Mouse (Mus musculus): Measurements from ENCODE around the gene Qrich1. TPM values are rescaled to one million over a fixed set of nuclear protein-coding genes. Genes with fewer than 3 reads are reported as not detected.

The Qrich1 gene
- polyA plus RNA-seq, 1 experiment from 2014 or later: 27.1 TPM

- no peaks in the 10 kb centered on the region for H3K27me3 ChIP-seq (ENCODE audit: insufficient read depth, low read length)
- no peak within 1 kb of the TSS for H3K27ac ChIP-seq (ENCODE audit: low read depth)
- peak within 1 kb of the TSS; percentile 47; the same call in 1 of the 2 replicates for H3K9ac ChIP-seq (replicated peaks)
- no peaks in the 10 kb centered on the region for H3K9me3 ChIP-seq (ENCODE audit: low read length)
- WGBS (ENCODE audit: insufficient replicate concordance): 17% methylated on average over 10 of the region's 10 CpGs
- peak within 1 kb of the TSS; percentile 46 for H3K4me3 ChIP-seq (ENCODE audit: low read depth, low read length)
- H3K4me1 ChIP-seq (ENCODE audit: insufficient read depth): peaks cover 6% of the 10 kb centered on the region; the same call in 1 of the 2 replicates
- no peaks in the 10 kb centered on the region for H3K36me3 ChIP-seq (replicated peaks; ENCODE audit: insufficient read depth, low read length)
- ATAC-seq (peak; percentile 38; the same call in 1 of the 2 replicates), DNase-seq (no peak)
- no peak for TF ChIP-seq CTCF (IDR thresholded peaks at IDR 0.05; ENCODE audit: low read depth)
- TF ChIP-seq EP300 (IDR thresholded peaks at IDR 0.05; ENCODE audit: low read depth): no peak
- peak within 1 kb of the TSS; percentile 68 for H3K4me2 ChIP-seq (ENCODE audit: low read depth, low read length)
Observed at GRCm38 (mm10) chr9:108479721-108480351, 36.8 kb upstream of the Qrich1 start, which contains the start of gene Lamb2. Gene Lamb2 (plus strand): TSS chr9:108479736.

DNA sequence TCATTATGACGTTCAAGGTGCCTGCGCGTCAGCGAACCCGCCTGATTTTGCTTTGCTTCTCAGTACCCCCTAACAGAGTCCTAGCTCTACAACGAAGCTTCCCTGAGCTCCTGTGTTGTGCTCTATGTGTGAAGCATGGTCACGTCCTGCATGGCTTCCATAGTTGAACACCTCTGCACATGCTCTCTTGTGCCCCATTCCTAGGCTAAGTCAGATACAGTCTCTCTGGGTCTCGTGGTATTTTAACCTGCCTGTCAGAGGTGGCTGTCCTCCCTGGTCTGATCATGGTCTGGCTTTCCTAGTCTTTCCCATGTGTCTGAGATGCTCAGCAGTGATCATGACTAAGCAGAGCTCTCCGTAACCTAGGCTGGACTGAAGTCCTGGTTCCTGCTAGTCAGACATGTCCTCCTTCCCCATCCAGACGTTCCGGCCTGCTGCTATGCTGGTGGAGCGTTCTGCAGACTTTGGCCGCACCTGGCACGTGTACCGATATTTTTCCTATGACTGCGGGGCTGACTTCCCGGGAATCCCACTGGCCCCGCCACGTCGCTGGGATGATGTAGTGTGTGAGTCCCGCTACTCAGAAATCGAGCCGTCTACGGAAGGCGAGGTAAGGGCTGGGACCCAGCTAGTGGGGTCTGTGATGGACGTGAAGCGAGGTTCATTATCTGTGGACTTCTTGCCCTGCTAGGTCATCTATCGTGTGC, 35.6 kb upstream of the Qrich1 start:
- Histone ChIP-seq H3K27ac (ENCODE audit: low read depth) (no peak overlapping the region), H3K4me2 (ENCODE audit: low read depth, low read length) (no peak overlapping the region), H3K4me1 (ENCODE audit: insufficient read depth) (peaks cover 6% of the 10 kb centered on the region; the same call in 1 of the 2 replicates), H3K4me3 (ENCODE audit: low read depth, low read length) (no peak overlapping the region), H3K27me3 (ENCODE audit: insufficient read depth, low read length) (no peaks in the 10 kb centered on the region), H3K9me3 (ENCODE audit: low read length) (no peaks in the 10 kb centered on the region), H3K9ac (replicated peaks) (no peak overlapping the region), H3K36me3 (replicated peaks; ENCODE audit: insufficient read depth, low read length) (0 out of 2 replicates have a peak, but pooled peaks cover 3% of the 10 kb centered on the region)
- 91% methylated on average over 28 of the region's 28 CpGs for WGBS (ENCODE audit: insufficient replicate concordance)
- DNase-seq: no peak
- ATAC-seq: no peak
- TF ChIP-seq EP300 (IDR thresholded peaks at IDR 0.05; ENCODE audit: low read depth) (no peak), CTCF (IDR thresholded peaks at IDR 0.05; ENCODE audit: low read depth) (no peak)

GRCm38 (mm10) chr9:108481520-108482210, 34.9 kb upstream of the Qrich1 start:
- 84% methylated on average over 19 of the region's 19 CpGs for WGBS (ENCODE audit: insufficient replicate concordance)
- H3K9me3 ChIP-seq (ENCODE audit: low read length): no peaks in the 10 kb centered on the region

GRCm38 (mm10) chr9:108483051-108483790, 33.4 kb upstream of the Qrich1 start:
- peaks cover 4% of the 10 kb centered on the region; the same call in 1 of the 2 replicates for H3K36me3 ChIP-seq (replicated peaks; ENCODE audit: insufficient read depth, low read length)
- H3K27me3 ChIP-seq (ENCODE audit: insufficient read depth, low read length): no peaks in the 10 kb centered on the region
- TF ChIP-seq CTCF (IDR thresholded peaks at IDR 0.05; ENCODE audit: low read depth) (no peak), EP300 (IDR thresholded peaks at IDR 0.05; ENCODE audit: low read depth) (no peak)
- H3K27ac ChIP-seq (ENCODE audit: low read depth): no peak overlapping the region
- no peak overlapping the region for H3K9ac ChIP-seq (replicated peaks)
- whole genome bisulfite sequencing (ENCODE audit: insufficient replicate concordance): 86% methylated on average over 18 of the region's 18 CpGs
- H3K4me2 ChIP-seq (ENCODE audit: low read depth, low read length): no peak overlapping the region
- no peak for ATAC-seq
- H3K4me1 ChIP-seq (ENCODE audit: insufficient read depth): peaks cover 6% of the 10 kb centered on the region; the same call in 1 of the 2 replicates
- DNase-seq: no peak
- H3K4me3 ChIP-seq (ENCODE audit: low read depth, low read length): no peak overlapping the region
- no peaks in the 10 kb centered on the region for H3K9me3 ChIP-seq (ENCODE audit: low read length)

More at GRCm38 (mm10) chr9:108481520-108482210, 34.9 kb upstream of the Qrich1 start:
- H3K27me3 ChIP-seq (ENCODE audit: insufficient read depth, low read length): no peaks in the 10 kb centered on the region
- no peak overlapping the region for H3K9ac ChIP-seq (replicated peaks)
- H3K4me2 ChIP-seq (ENCODE audit: low read depth, low read length): no peak overlapping the region
- H3K36me3 ChIP-seq (replicated peaks; ENCODE audit: insufficient read depth, low read length): 0 out of 2 replicates have a peak, but pooled peaks cover 4% of the 10 kb centered on the region
- peaks cover 6% of the 10 kb centered on the region; the same call in 1 of the 2 replicates for H3K4me1 ChIP-seq (ENCODE audit: insufficient read depth)
- no peak for ATAC-seq
- TF ChIP-seq CTCF (IDR thresholded peaks at IDR 0.05; ENCODE audit: low read depth) (no peak), EP300 (IDR thresholded peaks at IDR 0.05; ENCODE audit: low read depth) (no peak)
- no peak overlapping the region for H3K27ac ChIP-seq (ENCODE audit: low read depth)
- no peak overlapping the region for H3K4me3 ChIP-seq (ENCODE audit: low read depth, low read length)
- no peak for DNase-seq

GRCm38 (mm10) chr9:108484021-108484420, 32.6 kb upstream of the Qrich1 start:
- H3K27ac ChIP-seq (ENCODE audit: low read depth): no peak overlapping the region
- 86% methylated on average over 15 of the region's 15 CpGs for WGBS (ENCODE audit: insufficient replicate concordance)
- ATAC-seq (no peak), DNase-seq (no peak)
- peaks cover 4% of the 10 kb centered on the region; the same call in 1 of the 2 replicates for H3K36me3 ChIP-seq (replicated peaks; ENCODE audit: insufficient read depth, low read length)
- H3K4me2 ChIP-seq (ENCODE audit: low read depth, low read length): no peak overlapping the region
- H3K4me1 ChIP-seq (ENCODE audit: insufficient read depth): peaks cover 5% of the 10 kb centered on the region; the same call in 1 of the 2 replicates
- no peaks in the 10 kb centered on the region for H3K27me3 ChIP-seq (ENCODE audit: insufficient read depth, low read length)
- no peak overlapping the region for H3K4me3 ChIP-seq (ENCODE audit: low read depth, low read length)
- no peaks in the 10 kb centered on the region for H3K9me3 ChIP-seq (ENCODE audit: low read length)
- no peak overlapping the region for H3K9ac ChIP-seq (replicated peaks)
- TF ChIP-seq EP300 (IDR thresholded peaks at IDR 0.05; ENCODE audit: low read depth) (no peak), CTCF (IDR thresholded peaks at IDR 0.05; ENCODE audit: low read depth) (no peak)
